Mouse (Mus musculus) small intestine, adult 2 months (tissue): ENCODE measurements around the gene Elmo1.

Experiments used
- CTCF ChIP-seq: fragments of 200-500 bp; IDR thresholded peaks from 2 replicates; pipeline ENCODE4 v1.5.1; 2012; ENCODE audit warnings: low read depth, mild to moderate bottlenecking, control low read depth, inconsistent platforms, low read length, moderate library complexity, mixed read lengths; ENCODE audit not compliant: insufficient replicate concordance, insufficient read length; ENCODE audit errors: extremely low read depth
- POLR2A ChIP-seq: fragments of 200-500 bp; IDR thresholded peaks from 2 replicates; pipeline ENCODE4 v1.6.1; 2012; ENCODE audit warnings: low read depth, mild to moderate bottlenecking, control low read depth, inconsistent platforms, low read length, moderate library complexity

DNA sequence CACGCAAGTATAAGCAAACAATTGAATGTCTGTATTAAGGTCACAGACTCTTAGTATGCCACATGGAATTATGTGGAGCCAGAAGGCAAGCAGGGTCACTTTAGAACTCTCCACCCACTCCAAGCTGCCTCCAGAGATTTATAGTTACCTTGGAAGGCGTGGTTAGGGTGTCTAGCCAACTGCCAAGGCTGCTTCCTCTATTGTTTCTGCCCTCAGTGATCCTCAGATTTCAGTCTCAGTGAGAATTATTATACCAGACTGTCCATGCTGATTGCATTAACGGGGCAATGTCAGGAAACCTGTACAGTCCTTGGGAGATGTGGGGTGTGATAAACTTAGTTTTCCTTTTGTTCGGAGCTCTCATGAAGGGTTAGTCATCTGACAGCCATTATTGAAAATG, 90.9 kb downstream of the Elmo1 start:
- no peak for TF ChIP-seq CTCF
- no peak for TF ChIP-seq POLR2A
